Mouse (Mus musculus): ENCODE data around the gene Smim24. TPM values are rescaled to one million over a fixed set of nuclear protein-coding genes. Genes with fewer than 3 reads are reported as not detected.
A peak's percentile ranks its signal among the peaks of the same experiment; 100 is the strongest.

The Smim24 gene
- polyA plus RNA-seq, 1 experiment from 2014 or later = 1.8 TPM

GRCm38 (mm10) chr10:81385603-81386306, 7.1 kb upstream of the Smim24 start:
- peak overlapping the region; percentile 87 for H3K4me2 ChIP-seq
- no peaks in the 10 kb centered on the region for H3K27me3 ChIP-seq
- H3K4me1 ChIP-seq (replicated peaks) = peaks cover 29% of the 10 kb centered on the region
- ATAC-seq (ENCODE audit: low FRiP score, low read depth) = no peak
- peak overlapping the region; percentile 84 for H3K4me3 ChIP-seq
- H3K9me3 ChIP-seq = no peaks in the 10 kb centered on the region
- WGBS = 80% methylated on average over 22 of the region's 22 CpGs
- H3K27ac ChIP-seq (replicated peaks) = no peak overlapping the region
- peaks cover 30% of the 10 kb centered on the region for H3K36me3 ChIP-seq
- 0 out of 2 replicates have a peak overlapping the region, but pooled peaks have one; percentile 66 for H3K9ac ChIP-seq

GRCm38 (mm10) chr10:81387716-81388115, 5.1 kb upstream of the Smim24 start:
- Histone ChIP-seq H3K36me3 (peaks cover 30% of the 10 kb centered on the region), H3K27ac (replicated peaks) (no peak overlapping the region), H3K27me3 (no peaks in the 10 kb centered on the region), H3K4me2 (no peak overlapping the region), H3K4me3 (no peak overlapping the region), H3K9ac (no peak overlapping the region), H3K4me1 (replicated peaks) (peaks cover 29% of the 10 kb centered on the region), H3K9me3 (no peaks in the 10 kb centered on the region)
- ATAC-seq (ENCODE audit: low FRiP score, low read depth) = no peak
- WGBS = 95% methylated on average over 20 of the region's 20 CpGs

- Histone ChIP-seq H3K9me3 (no peaks in the 10 kb centered on the region), H3K4me2 (no peak within 1 kb of the TSS), H3K4me3 (no peak within 1 kb of the TSS), H3K36me3 (peaks cover 30% of the 10 kb centered on the region), H3K27ac (replicated peaks) (peak within 1 kb of the TSS; percentile 37; the same call in 1 of the 2 replicates), H3K27me3 (no peaks in the 10 kb centered on the region), H3K4me1 (replicated peaks) (peaks cover 36% of the 10 kb centered on the region), H3K9ac (no peak within 1 kb of the TSS)
- no peak for ATAC-seq (ENCODE audit: low FRiP score, low read depth)
- WGBS = 82% methylated on average over 5 of the region's 5 CpGs
Observed at GRCm38 (mm10) chr10:81388505-81389055, 4.3 kb upstream of the Smim24 start, which contains the start of gene Gm48552. Gm48552 (plus strand) TSS chr10:81389005.

- peaks cover 30% of the 10 kb centered on the region for H3K36me3 ChIP-seq
- peaks cover 39% of the 10 kb centered on the region for H3K4me1 ChIP-seq (replicated peaks)
- no peaks in the 10 kb centered on the region for H3K27me3 ChIP-seq
- H3K9ac ChIP-seq = no peak overlapping the region
- no peak overlapping the region for H3K4me3 ChIP-seq
- no peak overlapping the region for H3K4me2 ChIP-seq
- no peaks in the 10 kb centered on the region for H3K9me3 ChIP-seq
- WGBS = 38% methylated on average over 3 of the region's 3 CpGs
- no peak for ATAC-seq (ENCODE audit: low FRiP score, low read depth)
- peak overlapping the region; percentile 37; the same call in 1 of the 2 replicates for H3K27ac ChIP-seq (replicated peaks)
Observed at GRCm38 (mm10) chr10:81389373-81389772, 3.5 kb upstream of the Smim24 start.

GRCm38 (mm10) chr10:81389801-81390677, 2.8 kb upstream of the Smim24 start:
- Histone ChIP-seq H3K9ac (no peak overlapping the region), H3K4me2 (no peak overlapping the region), H3K4me1 (replicated peaks) (peaks cover 35% of the 10 kb centered on the region), H3K27ac (replicated peaks) (peak overlapping the region; percentile 37; the same call in 1 of the 2 replicates), H3K4me3 (no peak overlapping the region), H3K27me3 (no peaks in the 10 kb centered on the region), H3K36me3 (peaks cover 30% of the 10 kb centered on the region), H3K9me3 (no peaks in the 10 kb centered on the region)
- 61% methylated on average over 23 of the region's 23 CpGs for WGBS
- ATAC-seq (ENCODE audit: low FRiP score, low read depth) = peak; percentile 28; the same call in 1 of the 2 replicates

GRCm38 (mm10) chr10:81390678-81390965, 2.2 kb upstream of the Smim24 start:
- Histone ChIP-seq H3K4me2 (no peak overlapping the region), H3K9me3 (no peaks in the 10 kb centered on the region), H3K27ac (replicated peaks) (no peak overlapping the region), H3K4me3 (no peak overlapping the region), H3K4me1 (replicated peaks) (peaks cover 29% of the 10 kb centered on the region), H3K27me3 (no peaks in the 10 kb centered on the region), H3K9ac (no peak overlapping the region), H3K36me3 (peaks cover 30% of the 10 kb centered on the region)
- WGBS = 92% methylated on average over 13 of the region's 13 CpGs
- no peak for ATAC-seq (ENCODE audit: low FRiP score, low read depth)

- Histone ChIP-seq H3K4me3 (no peak overlapping the region), H3K27me3 (no peaks in the 10 kb centered on the region), H3K4me1 (replicated peaks) (peaks cover 33% of the 10 kb centered on the region), H3K36me3 (peaks cover 15% of the 10 kb centered on the region), H3K4me2 (no peak overlapping the region), H3K9me3 (no peaks in the 10 kb centered on the region), H3K27ac (replicated peaks) (no peak overlapping the region), H3K9ac (no peak overlapping the region)
- 95% methylated on average over 6 of the region's 6 CpGs for WGBS
- ATAC-seq (ENCODE audit: low FRiP score, low read depth) = no peak
Observed at GRCm38 (mm10) chr10:81392270-81392669, 581 bp upstream of the Smim24 start.

- H3K4me1 ChIP-seq (replicated peaks) = peaks cover 37% of the 10 kb centered on the region
- H3K9me3 ChIP-seq = no peaks in the 10 kb centered on the region
- H3K4me3 ChIP-seq = peak overlapping the region; percentile 5; the same call in 1 of the 2 replicates
- H3K27me3 ChIP-seq = no peaks in the 10 kb centered on the region
- H3K27ac ChIP-seq (replicated peaks) = no peak overlapping the region
- H3K9ac ChIP-seq = no peak overlapping the region
- 9% methylated on average over 19 of the region's 19 CpGs for WGBS
- no peak for ATAC-seq (ENCODE audit: low FRiP score, low read depth)
- peak overlapping the region; percentile 48 for H3K4me2 ChIP-seq
- peaks cover 3% of the 10 kb centered on the region; the same call in 1 of the 2 replicates for H3K36me3 ChIP-seq
Observed at GRCm38 (mm10) chr10:81393456-81394063, 709 bp downstream of the Smim24 start.

GRCm38 (mm10) chr10:81395127-81395526, 2.3 kb downstream of the Smim24 start:
- H3K4me3 ChIP-seq = no peak overlapping the region
- no peak for ATAC-seq (ENCODE audit: low FRiP score, low read depth)
- H3K4me1 ChIP-seq (replicated peaks) = peaks cover 35% of the 10 kb centered on the region
- 20% methylated on average over 5 of the region's 5 CpGs for WGBS
- H3K27me3 ChIP-seq = no peaks in the 10 kb centered on the region
- no peaks in the 10 kb centered on the region for H3K9me3 ChIP-seq
- H3K4me2 ChIP-seq = no peak overlapping the region
- no peak overlapping the region for H3K27ac ChIP-seq (replicated peaks)
- H3K9ac ChIP-seq = no peak overlapping the region
- H3K36me3 ChIP-seq = no peaks in the 10 kb centered on the region

- WGBS = 66% methylated on average over 4 of the region's 4 CpGs
- H3K4me2 ChIP-seq = no peak overlapping the region
- H3K4me1 ChIP-seq (replicated peaks) = peaks cover 38% of the 10 kb centered on the region
- no peaks in the 10 kb centered on the region for H3K36me3 ChIP-seq
- H3K9ac ChIP-seq = no peak overlapping the region
- H3K9me3 ChIP-seq = no peaks in the 10 kb centered on the region
- H3K27me3 ChIP-seq = no peaks in the 10 kb centered on the region
- no peak overlapping the region for H3K4me3 ChIP-seq
- no peak for ATAC-seq (ENCODE audit: low FRiP score, low read depth)
- peak overlapping the region; percentile 51; the same call in 1 of the 2 replicates for H3K27ac ChIP-seq (replicated peaks)
Observed at GRCm38 (mm10) chr10:81395865-81396264, 3.0 kb downstream of the Smim24 start.

- ATAC-seq (ENCODE audit: low FRiP score, low read depth) = no peak
- no peaks in the 10 kb centered on the region for H3K36me3 ChIP-seq
- H3K4me2 ChIP-seq = no peak overlapping the region
- peak overlapping the region; percentile 51; the same call in 1 of the 2 replicates for H3K27ac ChIP-seq (replicated peaks)
- H3K9ac ChIP-seq = no peak overlapping the region
- H3K27me3 ChIP-seq = no peaks in the 10 kb centered on the region
- WGBS = 49% methylated on average over 5 of the region's 5 CpGs
- H3K9me3 ChIP-seq = no peaks in the 10 kb centered on the region
- H3K4me1 ChIP-seq (replicated peaks) = peaks cover 46% of the 10 kb centered on the region
- no peak overlapping the region for H3K4me3 ChIP-seq
Observed at GRCm38 (mm10) chr10:81396749-81397148, 3.9 kb downstream of the Smim24 start.

Measured in hindbrain, embryonic 15.5 days (tissue).